Mouse (Mus musculus) urinary bladder, postnatal 14 days (tissue): ENCODE results near the gene Hopx.

Experiments
- DNase-seq: peaks from one replicate; pipeline ENCODE4 v3.0.0; 2021; ENCODE audit warnings: low spot score

The Hopx gene

DNA sequence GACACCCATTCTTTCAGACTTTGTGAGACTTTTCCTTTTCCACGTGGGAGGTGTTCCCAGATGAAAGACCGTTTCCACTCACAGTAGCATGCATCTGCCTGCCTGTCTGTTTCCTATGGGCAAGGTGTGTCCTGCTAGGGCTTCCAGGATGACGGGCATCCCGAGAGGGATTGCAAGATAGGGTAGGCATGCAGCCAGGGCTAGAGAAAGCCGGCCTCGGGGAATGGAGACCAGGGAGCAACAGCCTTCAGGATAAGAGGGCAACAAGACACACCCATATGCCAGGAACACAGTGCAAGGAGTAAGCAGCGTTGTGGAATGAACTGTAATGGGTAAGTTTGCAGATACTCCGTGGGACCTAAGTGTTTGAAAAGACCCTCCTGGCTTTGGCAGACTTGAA, 47.6 kb downstream of the Hopx start:
- DNase-seq, result no peak

DNA sequence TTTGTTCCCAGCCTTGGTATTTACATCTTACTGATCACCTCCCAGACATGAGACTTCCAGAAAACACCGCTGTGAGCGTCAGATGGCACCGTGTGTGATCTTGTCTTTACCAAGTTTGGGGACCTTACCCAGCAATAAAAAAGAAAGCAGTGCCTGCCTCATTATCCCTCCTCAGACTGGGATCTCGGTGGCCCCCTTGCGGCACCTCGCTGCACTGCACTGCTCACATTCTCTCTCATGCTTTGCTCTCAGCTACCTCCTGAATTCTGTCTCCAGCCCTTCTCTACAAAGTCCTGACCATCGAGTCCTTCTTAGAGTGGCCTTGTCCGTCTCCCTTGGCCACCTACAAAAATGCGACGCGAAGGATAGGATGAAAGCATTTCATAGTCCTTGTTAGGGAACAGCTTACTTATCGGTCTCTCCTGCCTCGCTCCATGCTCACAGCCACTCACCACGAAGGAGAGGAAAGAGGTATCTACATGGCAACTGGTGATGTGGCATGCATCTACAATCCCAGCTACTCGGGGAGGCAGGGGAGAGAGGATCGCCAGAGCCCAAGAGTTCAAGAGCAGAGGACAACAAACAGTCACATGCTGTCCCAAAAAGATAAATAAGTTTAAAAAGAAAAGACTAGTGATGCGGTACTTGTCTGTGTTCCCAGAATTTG, 53.4 kb downstream of the Hopx start:
- DNase-seq, result peak; percentile 64

DNA sequence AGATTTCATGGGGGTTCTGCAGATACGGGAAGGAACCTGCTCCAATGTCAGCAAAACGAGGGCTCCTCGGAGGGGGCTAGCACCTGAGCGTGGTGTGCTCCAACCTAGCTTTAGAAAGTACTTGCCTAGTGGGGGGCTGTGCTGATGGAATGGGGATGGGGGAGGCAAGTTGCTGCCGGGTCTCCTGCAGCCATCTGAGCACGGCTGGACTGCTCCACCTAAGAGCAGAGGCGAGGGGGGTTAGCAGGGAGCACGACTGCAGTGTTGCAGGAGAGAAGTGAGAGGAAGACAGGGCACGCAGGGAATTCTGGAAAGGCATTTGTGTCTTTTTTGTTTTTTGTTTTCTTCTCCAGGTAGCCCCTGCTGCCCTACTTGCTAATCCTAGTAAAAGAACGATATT, 54.6 kb downstream of the Hopx start:
- no peak for DNase-seq

DNA sequence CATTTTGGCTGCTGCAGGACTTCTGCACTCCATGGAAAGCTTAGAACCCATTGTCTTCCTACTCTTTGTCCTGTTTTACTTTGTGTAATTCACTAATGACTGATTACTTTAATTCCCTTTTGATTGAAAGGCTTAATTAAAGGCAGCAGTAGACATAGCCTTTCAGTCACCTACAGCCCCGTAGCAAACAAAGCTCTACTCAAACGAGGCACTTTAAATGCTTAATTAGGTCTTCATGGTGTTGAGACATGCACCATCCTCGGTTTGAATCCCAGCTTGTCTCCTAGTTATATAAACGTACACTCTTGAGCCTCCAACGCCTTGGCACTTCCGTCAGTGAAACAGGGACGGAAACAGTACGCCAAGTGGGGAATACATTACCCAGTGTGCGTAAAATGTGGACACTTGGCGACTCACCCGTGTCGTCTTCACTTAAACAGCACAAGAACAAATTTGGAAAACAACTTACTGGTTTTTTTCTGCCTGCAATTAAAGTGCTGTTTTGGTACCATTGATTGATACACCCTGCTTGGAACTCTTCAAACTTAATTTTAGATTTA, 58.0 kb downstream of the Hopx start:
- no peak for DNase-seq

DNA sequence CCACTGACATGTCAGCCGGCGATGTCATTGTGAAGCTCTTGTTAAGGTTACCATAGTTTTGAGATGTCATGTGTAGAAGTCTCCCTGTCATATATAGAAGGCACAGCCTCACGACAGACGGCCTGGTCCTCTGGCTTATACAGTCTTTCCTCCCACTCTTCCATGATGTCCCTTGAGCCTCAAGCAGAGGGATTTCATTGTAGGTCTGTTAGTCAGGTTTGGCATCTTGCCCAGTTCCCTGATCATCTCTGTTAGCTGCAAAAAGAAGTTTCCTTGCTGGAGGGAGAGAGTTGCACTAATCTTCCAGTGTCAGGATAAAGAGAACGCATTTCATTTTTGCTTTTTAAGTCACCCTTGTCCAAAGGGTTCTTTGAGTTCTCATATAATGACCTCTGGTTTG, 62.3 kb downstream of the Hopx start:
- no peak for DNase-seq

DNA sequence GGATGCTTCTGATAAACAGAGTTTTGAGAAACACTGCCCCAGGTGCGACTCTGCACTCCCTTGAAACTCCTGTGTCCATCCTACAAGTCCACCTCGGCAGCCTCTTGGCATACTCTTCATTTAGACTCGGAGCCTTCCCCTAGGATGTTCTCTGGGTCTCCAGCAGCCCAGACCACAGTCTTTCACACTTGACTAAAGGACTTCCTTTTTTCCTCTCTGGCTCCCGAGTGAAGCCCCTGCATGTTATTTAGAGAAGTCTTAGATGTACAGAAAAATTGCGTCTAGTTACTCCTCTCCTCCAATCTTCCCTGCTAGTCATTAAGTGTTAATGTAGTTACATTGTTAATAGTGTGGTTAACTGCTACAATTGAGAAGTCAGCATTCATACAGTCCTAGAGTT, 70.6 kb downstream of the Hopx start:
- no peak for DNase-seq

DNA sequence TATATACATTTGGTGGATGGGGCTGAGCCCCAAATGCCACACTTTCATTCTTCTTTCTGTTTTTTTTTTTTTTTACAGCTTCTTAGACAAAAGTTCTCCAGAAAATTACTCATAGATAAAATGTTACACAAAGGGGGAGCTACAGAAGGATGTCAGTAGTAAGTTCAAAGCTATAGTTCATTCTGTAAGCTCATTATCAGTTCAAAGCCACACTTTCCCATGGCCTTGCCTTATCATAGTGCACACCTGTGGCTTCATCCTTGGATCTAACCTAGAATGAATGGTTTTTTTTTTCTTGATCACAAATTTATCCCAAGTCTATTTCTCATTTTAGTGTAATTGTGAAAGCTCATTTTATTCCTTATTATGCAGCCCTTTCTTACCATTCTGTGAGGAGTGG, 75.5 kb downstream of the Hopx start:
- DNase-seq, result no peak

DNA sequence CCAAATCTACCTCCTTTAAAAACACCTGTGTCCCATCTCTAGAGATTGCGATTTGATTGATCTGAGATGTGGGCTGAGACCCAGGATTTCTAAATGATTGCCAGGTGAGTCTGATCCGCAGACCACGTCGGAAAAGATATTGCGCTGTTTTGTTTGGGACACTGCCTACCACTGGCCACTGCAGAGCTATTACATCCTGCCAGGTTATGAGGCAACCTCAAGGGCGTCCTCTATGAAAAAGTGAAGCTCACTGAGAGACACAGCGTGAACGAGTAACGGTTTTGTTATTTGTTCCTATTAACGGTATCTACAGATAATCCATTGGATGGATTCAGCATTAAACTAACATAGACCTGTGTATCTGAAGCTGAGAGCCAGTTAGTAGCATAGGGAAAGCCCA, 76.5 kb downstream of the Hopx start:
- no peak for DNase-seq
